Mouse (Mus musculus): Measurements from ENCODE around the gene Atp11c. TPM values are rescaled to one million over a fixed set of nuclear protein-coding genes. Genes with fewer than 3 reads are reported as not detected.

Atp11c gene
- 10.2 and 11.7 TPM in 2 replicates for polyA plus RNA-seq (2015; fragmentation: Nextera tagmentation; extraction: Ambion mirVana)

GRCm38 (mm10) chrX:60592598-60592997 is at the start of gene Atp11c:
Gene Atp11c, minus strand, starts transcription at chrX:60592698.
- no peak for ATAC-seq (ENCODE audit: low FRiP score, low read depth)
- no peaks in the 10 kb centered on the region for H3K9me3 ChIP-seq
- H3K4me3 ChIP-seq, result no peak within 1 kb of the TSS
- no peak within 1 kb of the TSS for H3K27ac ChIP-seq (replicated peaks)
- no peak within 1 kb of the TSS for H3K4me2 ChIP-seq
- no peaks in the 10 kb centered on the region for H3K27me3 ChIP-seq
- no peaks in the 10 kb centered on the region for H3K4me1 ChIP-seq (replicated peaks)
- no peak within 1 kb of the TSS for H3K9ac ChIP-seq
- 75% methylated on average over 2 of the region's 2 CpGs for WGBS
- no peaks in the 10 kb centered on the region for H3K36me3 ChIP-seq

GRCm38 (mm10) chrX:60609202-60609601 is 16.7 kb upstream of the Atp11c start:
- Histone ChIP-seq H3K9ac (no peak overlapping the region), H3K4me2 (no peak overlapping the region), H3K4me3 (no peak overlapping the region), H3K36me3 (no peaks in the 10 kb centered on the region), H3K4me1 (replicated peaks) (no peaks in the 10 kb centered on the region), H3K9me3 (no peaks in the 10 kb centered on the region), H3K27me3 (no peaks in the 10 kb centered on the region), H3K27ac (replicated peaks) (no peak overlapping the region)
- no peak for ATAC-seq (ENCODE audit: low FRiP score, low read depth)
- 42% methylated on average over 3 of the region's 3 CpGs for WGBS

GRCm38 (mm10) chrX:60570539-60570938 is 22.0 kb downstream of the Atp11c start:
- no peak for ATAC-seq (ENCODE audit: low FRiP score, low read depth)

GRCm38 (mm10) chrX:60569047-60569446 is 23.5 kb downstream of the Atp11c start:
- no peak for ATAC-seq (ENCODE audit: low FRiP score, low read depth)

More at GRCm38 (mm10) chrX:60570539-60570938, 22.0 kb downstream of the Atp11c start:
- Histone ChIP-seq H3K9ac (no peak overlapping the region), H3K4me1 (replicated peaks) (no peaks in the 10 kb centered on the region), H3K27ac (replicated peaks) (no peak overlapping the region), H3K27me3 (no peaks in the 10 kb centered on the region), H3K9me3 (no peaks in the 10 kb centered on the region), H3K36me3 (no peaks in the 10 kb centered on the region), H3K4me3 (no peak overlapping the region), H3K4me2 (no peak overlapping the region)
- WGBS, result 25% methylated on average over 1 of the region's 1 CpGs

GRCm38 (mm10) chrX:60555242-60555641 is 37.3 kb downstream of the Atp11c start:
- Histone ChIP-seq H3K9me3 (no peaks in the 10 kb centered on the region), H3K27ac (replicated peaks) (no peak overlapping the region), H3K4me3 (no peak overlapping the region), H3K36me3 (no peaks in the 10 kb centered on the region), H3K9ac (no peak overlapping the region), H3K27me3 (no peaks in the 10 kb centered on the region), H3K4me2 (no peak overlapping the region), H3K4me1 (replicated peaks) (no peaks in the 10 kb centered on the region)
- ATAC-seq (ENCODE audit: low FRiP score, low read depth), result no peak
- WGBS, result 32% methylated on average over 4 of the region's 4 CpGs

More at GRCm38 (mm10) chrX:60569047-60569446, 23.5 kb downstream of the Atp11c start:
- Histone ChIP-seq H3K4me1 (replicated peaks) (no peaks in the 10 kb centered on the region), H3K27ac (replicated peaks) (no peak overlapping the region), H3K9me3 (no peaks in the 10 kb centered on the region), H3K27me3 (no peaks in the 10 kb centered on the region), H3K36me3 (no peaks in the 10 kb centered on the region), H3K4me2 (no peak overlapping the region), H3K9ac (no peak overlapping the region), H3K4me3 (no peak overlapping the region)

GRCm38 (mm10) chrX:60547444-60548304 is 44.8 kb downstream of the Atp11c start:
- peak; percentile 89 for ATAC-seq (ENCODE audit: low FRiP score, low read depth)
- peak overlapping the region; percentile 56 for H3K9ac ChIP-seq
- peak overlapping the region; percentile 59 for H3K4me3 ChIP-seq
- no peaks in the 10 kb centered on the region for H3K9me3 ChIP-seq
- 14% methylated on average over 69 of the region's 113 CpGs for WGBS
- peak overlapping the region; percentile 56 for H3K4me2 ChIP-seq
- no peaks in the 10 kb centered on the region for H3K4me1 ChIP-seq (replicated peaks)
- no peaks in the 10 kb centered on the region for H3K36me3 ChIP-seq
- peak overlapping the region; percentile 82 for H3K27ac ChIP-seq (replicated peaks)
- H3K27me3 ChIP-seq, result no peaks in the 10 kb centered on the region

GRCm38 (mm10) chrX:60547098-60547443 is 45.4 kb downstream of the Atp11c start:
- H3K4me2 ChIP-seq, result peak overlapping the region; percentile 56
- H3K36me3 ChIP-seq, result no peaks in the 10 kb centered on the region
- no peaks in the 10 kb centered on the region for H3K27me3 ChIP-seq
- peak overlapping the region; percentile 82 for H3K27ac ChIP-seq (replicated peaks)
- no peaks in the 10 kb centered on the region for H3K9me3 ChIP-seq
- no peaks in the 10 kb centered on the region for H3K4me1 ChIP-seq (replicated peaks)
- H3K4me3 ChIP-seq, result peak overlapping the region; percentile 59
- peak overlapping the region; percentile 56 for H3K9ac ChIP-seq
- peak; percentile 55 for ATAC-seq (ENCODE audit: low FRiP score, low read depth)
- WGBS, result 13% methylated on average over 16 of the region's 16 CpGs

- Histone ChIP-seq H3K27ac (replicated peaks) (no peak overlapping the region), H3K4me1 (replicated peaks) (no peaks in the 10 kb centered on the region), H3K36me3 (no peaks in the 10 kb centered on the region), H3K27me3 (no peaks in the 10 kb centered on the region), H3K9me3 (no peaks in the 10 kb centered on the region), H3K9ac (no peak overlapping the region), H3K4me3 (no peak overlapping the region), H3K4me2 (no peak overlapping the region)
- WGBS, result 28% methylated on average over 3 of the region's 3 CpGs
- no peak for ATAC-seq (ENCODE audit: low FRiP score, low read depth)
Observed at GRCm38 (mm10) chrX:60545906-60546305, 46.6 kb downstream of the Atp11c start.

- Histone ChIP-seq H3K4me3 (no peak overlapping the region), H3K4me2 (no peak overlapping the region), H3K4me1 (replicated peaks) (no peaks in the 10 kb centered on the region), H3K27ac (replicated peaks) (no peak overlapping the region), H3K9me3 (no peaks in the 10 kb centered on the region), H3K36me3 (no peaks in the 10 kb centered on the region), H3K27me3 (no peaks in the 10 kb centered on the region), H3K9ac (no peak overlapping the region)
- 18% methylated on average over 1 of the region's 1 CpGs for WGBS
- no peak for ATAC-seq (ENCODE audit: low FRiP score, low read depth)
Observed at GRCm38 (mm10) chrX:60545444-60545843, 47.1 kb downstream of the Atp11c start.

- 39% methylated on average over 4 of the region's 4 CpGs for WGBS
- Histone ChIP-seq H3K4me3 (no peak overlapping the region), H3K4me1 (replicated peaks) (no peaks in the 10 kb centered on the region), H3K27ac (replicated peaks) (no peak overlapping the region), H3K4me2 (no peak overlapping the region), H3K9me3 (no peaks in the 10 kb centered on the region), H3K27me3 (no peaks in the 10 kb centered on the region), H3K36me3 (no peaks in the 10 kb centered on the region), H3K9ac (no peak overlapping the region)
- no peak for ATAC-seq (ENCODE audit: low FRiP score, low read depth)
Observed at GRCm38 (mm10) chrX:60544098-60544497, 48.4 kb downstream of the Atp11c start.

GRCm38 (mm10) chrX:60542901-60543300 is 49.6 kb downstream of the Atp11c start:
- Histone ChIP-seq H3K36me3 (no peaks in the 10 kb centered on the region), H3K4me1 (replicated peaks) (no peaks in the 10 kb centered on the region), H3K4me3 (no peak overlapping the region), H3K4me2 (no peak overlapping the region), H3K27ac (replicated peaks) (no peak overlapping the region), H3K9me3 (no peaks in the 10 kb centered on the region), H3K9ac (no peak overlapping the region), H3K27me3 (no peaks in the 10 kb centered on the region)
- ATAC-seq (ENCODE audit: low FRiP score, low read depth), result no peak
- 47% methylated on average over 1 of the region's 1 CpGs for WGBS

- ATAC-seq (ENCODE audit: low FRiP score, low read depth), result no peak
- Histone ChIP-seq H3K4me2 (no peak within 1 kb of the TSS), H3K9me3 (no peaks in the 10 kb centered on the region), H3K36me3 (no peaks in the 10 kb centered on the region), H3K4me1 (replicated peaks) (no peaks in the 10 kb centered on the region), H3K27me3 (no peaks in the 10 kb centered on the region), H3K27ac (replicated peaks) (no peak within 1 kb of the TSS), H3K9ac (no peak within 1 kb of the TSS), H3K4me3 (no peak within 1 kb of the TSS)
Observed at GRCm38 (mm10) chrX:60539149-60539548, 53.3 kb downstream of the Atp11c start, which contains the start of gene Gm7073. Gene Gm7073, minus strand, starts transcription at chrX:60539249.

- Histone ChIP-seq H3K36me3 (no peaks in the 10 kb centered on the region), H3K4me1 (replicated peaks) (no peaks in the 10 kb centered on the region), H3K27me3 (no peaks in the 10 kb centered on the region), H3K9ac (no peak overlapping the region), H3K9me3 (no peaks in the 10 kb centered on the region), H3K27ac (replicated peaks) (no peak overlapping the region), H3K4me2 (no peak overlapping the region), H3K4me3 (no peak overlapping the region)
- no peak for ATAC-seq (ENCODE audit: low FRiP score, low read depth)
Observed at GRCm38 (mm10) chrX:60503995-60504394, 88.5 kb downstream of the Atp11c start.

Data from hindbrain, embryonic 15.5 days (tissue).